Mouse (Mus musculus) limb, embryonic 14.5 days (tissue): ENCODE data around the gene Phf6. TPM values are rescaled to one million over a fixed set of nuclear protein-coding genes. Genes with fewer than 3 reads are reported as not detected.

Experiments
- ATAC-seq: fragments of 200-750 bp; cut with Nextera tagmentation; 2 replicates; pipeline ENCODE4 v1.8.0; 2017; ENCODE audit warnings: low read depth, moderate number of reproducible peaks, moderate TSS enrichment; ENCODE audit not compliant: low FRiP score
- DNase-seq: peaks from one replicate; pipeline ENCODE4 v3.0.0-alpha.2; 2015; ENCODE audit warnings: low spot score
- H3K27ac ChIP-seq: fragments of 300-500 bp; sonication (generic); replicated peaks from 2 replicates; pipeline ENCODE4 v1.5.1; 2014; ENCODE audit warnings: low read depth, mild to moderate bottlenecking, low read length, moderate library complexity, mixed read lengths
- H3K27me3 ChIP-seq: fragments of 300-500 bp; sonication (generic); 2 replicates; pipeline ENCODE4 v1.6.1; 2014; ENCODE audit warnings: low read length, mixed read lengths; ENCODE audit not compliant: control insufficient read depth, insufficient read depth
- H3K36me3 ChIP-seq: fragments of 300-500 bp; sonication (generic); 2 replicates; pipeline ENCODE4 v1.6.1; 2014; ENCODE audit warnings: mild to moderate bottlenecking, low read length, moderate library complexity, mixed read lengths; ENCODE audit not compliant: control insufficient read depth, insufficient read depth
- H3K4me1 ChIP-seq: fragments of 300-500 bp; sonication (generic); 2 replicates; pipeline ENCODE4 v1.6.1; 2014; ENCODE audit warnings: antibody characterized with exemption, low read length, mixed read lengths; ENCODE audit not compliant: control insufficient read depth, insufficient read depth
- H3K4me2 ChIP-seq: fragments of 300-500 bp; sonication (generic); replicated peaks from 2 replicates; pipeline ENCODE4 v1.6.1; 2014; ENCODE audit warnings: low read depth, mild to moderate bottlenecking, low read length, moderate library complexity; ENCODE audit not compliant: severe bottlenecking
- H3K4me3 ChIP-seq: fragments of 300-500 bp; sonication (generic); replicated peaks from 2 replicates; pipeline ENCODE4 v1.5.1; 2014; ENCODE audit warnings: low read length
- H3K9ac ChIP-seq: fragments of 300-500 bp; sonication (generic); 2 replicates; pipeline ENCODE4 v1.6.1; 2014; ENCODE audit warnings: mild to moderate bottlenecking, low read depth, low read length, moderate library complexity; ENCODE audit not compliant: severe bottlenecking
- H3K9me3 ChIP-seq: fragments of 300-500 bp; sonication (generic); 2 replicates; pipeline ENCODE4 v1.6.1; 2016; ENCODE audit warnings: low read length; ENCODE audit not compliant: control insufficient read depth
- POLR2A ChIP-seq: fragments of 200-500 bp; IDR thresholded peaks from 2 replicates; pipeline ENCODE4 v1.8.0; 2012; ENCODE audit warnings: inconsistent platforms, mild to moderate bottlenecking, moderate library complexity, borderline replicate concordance; ENCODE audit not compliant: insufficient read depth, insufficient read length; ENCODE audit errors: extremely low read depth
- WGBS: fragments of 180-500 bp; shearing (Covaris S2); extraction: QIAGEN DNeasy Blood & Tissue Kit; methylation state at CpG from one replicate; pipeline ENCODE4 v1.1.7; 2014; 5-methylcytosine and 5-hydroxymethylcytosine counted together
- polyA plus RNA-seq, 2 experiments: library from polyadenylated mRNA; depleted of rRNA in 1 of 2; stranded (reverse) in 1 of 2; unstranded in 1 of 2; fragments of >200 nt; fragmentation: Nextera tagmentation in 1 of 2; extraction: Ambion mirVana in 1 of 2; gene quantifications; 2 replicates each; pipeline versions ENCODE4 v1.2.1 to v1.2.3; 2012 to 2014

Gene Phf6
- polyA plus RNA-seq, 2 experiments = 26.1 to 40.3 TPM

- Histone ChIP-seq H3K4me2 (no peak overlapping the region), H3K9ac (no peak overlapping the region), H3K4me1 (no peaks in the 10 kb centered on the region), H3K36me3 (peaks cover 6% of the 10 kb centered on the region; the same call in 1 of the 2 replicates), H3K4me3 (no peak overlapping the region), H3K27ac (no peak overlapping the region), H3K27me3 (no peaks in the 10 kb centered on the region), H3K9me3 (no peaks in the 10 kb centered on the region)
- ATAC-seq (no peak), DNase-seq (peak; percentile 84)
- whole genome bisulfite sequencing = 46% methylated on average over 3 of the region's 3 CpGs
- TF ChIP-seq POLR2A = no peak
Observed at GRCm38 (mm10) chrX:53006062-53006461, 94.0 kb downstream of the Phf6 start.

Other genes starting within 250 kb of the Phf6 start
- gene Ccdc160, start 121.1 kb upstream of the Phf6 start, polyA plus RNA-seq (2012; rRNA removed) = 0.10 and 0.25 TPM in 2 replicates
- gene Ccdc160, start 121.1 kb upstream of the Phf6 start, polyA plus RNA-seq (2014; fragmentation: Nextera tagmentation; extraction: Ambion mirVana) = 0.23 and 0.43 TPM in 2 replicates
- 45.3 and 60.9 TPM in 2 replicates for gene Hprt, start 75.9 kb downstream of the Phf6 start, polyA plus RNA-seq (2012; rRNA removed)
- gene Hprt, start 75.9 kb downstream of the Phf6 start, polyA plus RNA-seq (2014; fragmentation: Nextera tagmentation; extraction: Ambion mirVana) = 120 and 140 TPM in 2 replicates